Mouse (Mus musculus): ENCODE measurements around the gene Dph6. TPM values are rescaled to one million over a fixed set of nuclear protein-coding genes. Genes with fewer than 3 reads are reported as not detected.

Dph6 gene
- total RNA-seq, 2 experiments from 2014 or later: 12.4 to 14.5 TPM

GRCm38 (mm10) chr2:114540416-114540815 lies 114.3 kb downstream of the Dph6 start:
- no peak for DNase-seq

DNA sequence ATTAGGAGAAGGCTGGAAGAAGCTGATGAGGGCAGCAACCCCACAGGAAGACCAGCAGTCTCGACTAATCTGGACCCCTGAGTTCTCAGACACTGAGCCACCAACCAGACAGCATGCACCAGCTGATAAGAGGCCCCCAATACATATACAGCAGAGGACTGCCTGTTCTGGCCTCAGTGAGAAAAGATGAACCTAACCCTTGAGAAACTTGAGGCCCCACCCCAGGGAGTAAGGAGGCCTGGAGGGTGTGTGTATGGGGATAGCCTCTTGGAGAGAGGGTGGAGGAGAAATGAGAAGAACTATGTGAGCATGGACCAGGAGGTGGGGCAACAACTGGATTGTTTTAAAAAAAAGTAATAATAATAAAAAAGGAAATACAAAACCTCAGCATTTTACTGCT lies 118.7 kb downstream of the Dph6 start:
- DNase-seq: no peak

DNA sequence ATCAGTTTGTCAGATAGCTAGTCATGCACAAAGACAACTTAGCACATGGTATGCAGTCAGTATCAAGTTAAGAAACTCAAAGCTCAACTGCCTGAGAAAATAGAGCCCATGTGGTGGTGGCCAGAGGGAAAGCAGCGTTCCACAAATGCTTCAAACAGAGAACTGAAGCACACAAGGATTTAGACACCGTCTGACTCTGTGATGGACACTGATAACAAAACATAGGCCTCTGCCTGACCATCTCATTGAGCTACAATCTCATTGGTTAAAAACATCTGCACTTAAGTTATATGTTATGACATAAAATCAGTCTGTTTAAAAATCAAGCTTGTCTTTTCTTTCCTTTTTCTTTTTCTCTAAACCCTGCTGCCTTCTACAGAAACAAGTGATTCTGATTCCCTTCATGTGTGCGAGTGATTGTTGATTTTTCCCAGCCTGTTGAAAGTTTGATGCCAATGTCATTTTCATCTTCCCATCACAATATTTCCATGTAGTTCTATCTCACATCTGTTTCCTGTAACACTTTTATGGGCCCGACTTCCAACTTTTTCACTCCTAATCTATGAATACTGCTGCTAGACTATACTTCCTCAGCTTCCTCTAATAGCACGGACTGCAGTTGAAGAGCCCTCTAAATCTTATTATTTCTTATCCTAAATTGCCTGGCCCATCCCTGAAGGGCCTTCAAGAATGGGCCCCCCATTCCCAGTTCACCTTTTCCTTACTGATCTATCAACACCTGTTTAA lies 123.6 kb downstream of the Dph6 start:
- DNase-seq: no peak

GRCm38 (mm10) chr2:114520414-114520813 lies 134.3 kb downstream of the Dph6 start:
- DNase-seq: no peak

DNA sequence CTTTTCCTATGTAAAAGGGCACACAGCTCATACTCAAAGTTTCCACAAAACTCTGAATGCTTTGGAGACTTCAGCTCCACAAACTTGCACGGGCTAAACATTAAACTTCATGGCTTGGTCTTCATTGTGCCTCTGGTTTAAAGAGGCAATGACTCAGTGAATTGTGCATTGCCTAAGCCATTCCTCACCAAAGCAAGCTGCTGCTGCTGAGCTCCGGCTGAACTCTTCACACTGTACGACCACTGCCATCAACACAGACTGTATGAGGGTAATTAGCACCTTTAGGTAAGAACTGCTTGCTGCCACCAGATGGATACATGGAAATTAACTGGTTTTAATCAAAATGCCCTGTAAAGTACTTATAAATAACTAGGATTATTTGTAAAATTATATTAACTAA lies 134.9 kb downstream of the Dph6 start:
- no peak for DNase-seq

DNA sequence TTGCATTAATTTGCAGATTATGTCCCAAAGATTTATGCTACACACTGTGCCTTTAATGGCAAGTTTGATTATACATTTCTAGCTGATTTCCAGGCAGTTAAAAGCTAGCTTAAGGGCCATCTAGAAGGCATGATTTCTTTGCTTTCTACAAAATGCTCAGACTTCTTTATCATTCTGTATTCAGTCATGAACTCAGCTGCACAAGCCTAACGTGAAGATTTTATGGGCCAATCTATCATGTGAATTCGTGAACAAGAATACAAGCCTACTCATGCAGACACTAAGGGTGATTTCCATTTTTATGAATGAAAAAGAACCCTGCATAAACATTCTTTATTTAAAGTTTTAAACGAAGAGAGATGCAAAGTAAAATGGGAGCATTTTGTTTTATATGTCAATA lies 162.4 kb downstream of the Dph6 start:
- DNase-seq: no peak

- DNase-seq: no peak
Observed at GRCm38 (mm10) chr2:114491907-114492306, 162.9 kb downstream of the Dph6 start.

GRCm38 (mm10) chr2:114486980-114487379 lies 167.8 kb downstream of the Dph6 start:
- DNase-seq: no peak
